Mouse (Mus musculus): Measurements from ENCODE around the gene Ect2l. TPM values are rescaled to one million over a fixed set of nuclear protein-coding genes. Genes with fewer than 3 reads are reported as not detected.

Ect2l gene
- polyA plus RNA-seq, 1 experiment from 2014 or later = 0.35 TPM

- H3K4me2 ChIP-seq (replicated peaks; ENCODE audit: low read depth, low read length) = no peak overlapping the region
- H3K4me1 ChIP-seq (ENCODE audit: insufficient read depth, low read length) = no peaks in the 10 kb centered on the region
- H3K36me3 ChIP-seq (ENCODE audit: insufficient read depth, low read length) = peaks cover 8% of the 10 kb centered on the region
- no peak for ATAC-seq (ENCODE audit: low FRiP score, low TSS enrichment)
- H3K9me3 ChIP-seq (ENCODE audit: low read length) = no peaks in the 10 kb centered on the region
- H3K27ac ChIP-seq (ENCODE audit: low read length) = no peak overlapping the region
- no peaks in the 10 kb centered on the region for H3K27me3 ChIP-seq (ENCODE audit: insufficient read depth, low read length)
- no peak overlapping the region for H3K9ac ChIP-seq (replicated peaks; ENCODE audit: low read length)
- no peak overlapping the region for H3K4me3 ChIP-seq (ENCODE audit: low read length)
Measured at GRCm38 (mm10) chr10:18110940-18111339, 99.8 kb downstream of the Ect2l start.

GRCm38 (mm10) chr10:18107471-18107870, 103.2 kb downstream of the Ect2l start:
- H3K27ac ChIP-seq (ENCODE audit: low read length) = no peak overlapping the region
- H3K4me1 ChIP-seq (ENCODE audit: insufficient read depth, low read length) = no peaks in the 10 kb centered on the region
- H3K4me2 ChIP-seq (replicated peaks; ENCODE audit: low read depth, low read length) = no peak overlapping the region
- H3K9me3 ChIP-seq (ENCODE audit: low read length) = no peaks in the 10 kb centered on the region
- no peak for ATAC-seq (ENCODE audit: low FRiP score, low TSS enrichment)
- peaks cover 16% of the 10 kb centered on the region for H3K36me3 ChIP-seq (ENCODE audit: insufficient read depth, low read length)
- no peak overlapping the region for H3K9ac ChIP-seq (replicated peaks; ENCODE audit: low read length)
- H3K4me3 ChIP-seq (ENCODE audit: low read length) = no peak overlapping the region
- WGBS = 56% methylated on average over 5 of the region's 5 CpGs
- H3K27me3 ChIP-seq (ENCODE audit: insufficient read depth, low read length) = no peaks in the 10 kb centered on the region

DNA sequence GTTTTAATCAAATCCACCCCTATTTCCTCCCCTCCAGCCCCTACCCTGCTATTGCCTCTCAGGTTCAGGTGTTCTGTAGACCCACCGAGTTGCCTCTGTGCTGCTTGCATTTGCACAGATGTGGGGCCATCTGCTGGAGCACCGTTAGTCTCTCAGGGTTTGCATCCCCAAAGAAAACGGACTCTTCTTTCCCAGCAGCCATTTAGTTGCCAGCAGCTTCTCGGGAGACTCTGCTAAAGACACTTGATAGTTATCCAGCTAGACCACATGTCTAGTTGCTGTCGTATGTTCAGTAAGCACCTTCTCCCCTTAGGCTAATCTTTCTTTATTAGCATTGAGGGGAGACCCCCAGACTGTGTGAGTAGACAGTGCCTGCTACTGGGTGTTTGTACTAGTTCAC, 108.5 kb downstream of the Ect2l start:
- 40% methylated on average over 5 of the region's 5 CpGs for whole genome bisulfite sequencing
- Histone ChIP-seq H3K9me3 (ENCODE audit: low read length) (no peaks in the 10 kb centered on the region), H3K4me1 (ENCODE audit: insufficient read depth, low read length) (no peaks in the 10 kb centered on the region), H3K36me3 (ENCODE audit: insufficient read depth, low read length) (peaks cover 20% of the 10 kb centered on the region), H3K27me3 (ENCODE audit: insufficient read depth, low read length) (no peaks in the 10 kb centered on the region), H3K4me2 (replicated peaks; ENCODE audit: low read depth, low read length) (no peak overlapping the region), H3K27ac (ENCODE audit: low read length) (no peak overlapping the region), H3K4me3 (ENCODE audit: low read length) (no peak overlapping the region), H3K9ac (replicated peaks; ENCODE audit: low read length) (no peak overlapping the region)
- ATAC-seq (ENCODE audit: low FRiP score, low TSS enrichment) = no peak

DNA sequence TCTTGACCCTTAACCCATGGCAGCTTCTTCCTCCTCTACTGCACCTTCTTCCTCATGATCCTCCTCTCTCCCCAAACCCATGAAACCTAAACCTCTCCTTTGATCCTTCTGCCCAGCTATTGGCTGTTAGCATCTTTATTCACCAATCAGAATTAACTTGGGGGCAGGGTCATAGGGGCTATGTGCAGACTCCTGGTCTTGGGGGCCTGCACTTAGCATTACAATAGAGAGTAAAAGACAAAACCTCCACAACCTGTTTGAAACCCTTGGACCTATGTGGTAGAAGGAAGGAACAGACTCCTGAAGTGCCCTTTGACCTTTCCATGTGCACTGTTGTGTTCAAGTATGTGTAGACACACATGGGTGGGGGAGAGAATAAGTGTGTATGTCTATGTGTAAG, 120.0 kb downstream of the Ect2l start:
- no peak for ATAC-seq (ENCODE audit: low FRiP score, low TSS enrichment)
- Histone ChIP-seq H3K4me3 (ENCODE audit: low read length) (no peak overlapping the region), H3K4me2 (replicated peaks; ENCODE audit: low read depth, low read length) (no peak overlapping the region), H3K4me1 (ENCODE audit: insufficient read depth, low read length) (no peaks in the 10 kb centered on the region), H3K9me3 (ENCODE audit: low read length) (peaks cover 4% of the 10 kb centered on the region), H3K36me3 (ENCODE audit: insufficient read depth, low read length) (peaks cover 28% of the 10 kb centered on the region), H3K27ac (ENCODE audit: low read length) (no peak overlapping the region), H3K9ac (replicated peaks; ENCODE audit: low read length) (no peak overlapping the region), H3K27me3 (ENCODE audit: insufficient read depth, low read length) (no peaks in the 10 kb centered on the region)

- Histone ChIP-seq H3K27me3 (ENCODE audit: insufficient read depth, low read length) (no peaks in the 10 kb centered on the region), H3K9ac (replicated peaks; ENCODE audit: low read length) (no peak overlapping the region), H3K4me2 (replicated peaks; ENCODE audit: low read depth, low read length) (no peak overlapping the region), H3K9me3 (ENCODE audit: low read length) (peaks cover 4% of the 10 kb centered on the region), H3K4me3 (ENCODE audit: low read length) (no peak overlapping the region), H3K27ac (ENCODE audit: low read length) (no peak overlapping the region), H3K36me3 (ENCODE audit: insufficient read depth, low read length) (peaks cover 4% of the 10 kb centered on the region; the same call in 1 of the 2 replicates), H3K4me1 (ENCODE audit: insufficient read depth, low read length) (peaks cover 5% of the 10 kb centered on the region; the same call in 1 of the 2 replicates)
- WGBS = 92% methylated on average over 6 of the region's 6 CpGs
- no peak for ATAC-seq (ENCODE audit: low FRiP score, low TSS enrichment)
Measured at GRCm38 (mm10) chr10:18082772-18083171, 127.9 kb downstream of the Ect2l start.

- Histone ChIP-seq H3K27me3 (ENCODE audit: insufficient read depth, low read length) (no peaks in the 10 kb centered on the region), H3K36me3 (ENCODE audit: insufficient read depth, low read length) (peaks cover 2% of the 10 kb centered on the region; the same call in 1 of the 2 replicates), H3K9me3 (ENCODE audit: low read length) (peaks cover 2% of the 10 kb centered on the region), H3K4me2 (replicated peaks; ENCODE audit: low read depth, low read length) (no peak overlapping the region), H3K27ac (ENCODE audit: low read length) (no peak overlapping the region), H3K4me3 (ENCODE audit: low read length) (no peak overlapping the region), H3K4me1 (ENCODE audit: insufficient read depth, low read length) (peaks cover 5% of the 10 kb centered on the region; the same call in 1 of the 2 replicates), H3K9ac (replicated peaks; ENCODE audit: low read length) (no peak overlapping the region)
- 60% methylated on average over 1 of the region's 1 CpGs for WGBS
- no peak for ATAC-seq (ENCODE audit: low FRiP score, low TSS enrichment)
Measured at GRCm38 (mm10) chr10:18081536-18081935, 129.2 kb downstream of the Ect2l start.

Other genes starting within 250 kb of the Ect2l start
- gene Abracl, start 187.6 kb downstream of the Ect2l start, polyA plus RNA-seq (2015; fragmentation: Nextera tagmentation; extraction: Ambion mirVana) = 102 and 111 TPM in 2 replicates
- 10.0 and 12.8 TPM in 2 replicates for gene Reps1, start 155.0 kb downstream of the Ect2l start, polyA plus RNA-seq (2015; fragmentation: Nextera tagmentation; extraction: Ambion mirVana)
- 16.2 and 16.9 TPM in 2 replicates for gene Ccdc28a, start 24.1 kb upstream of the Ect2l start, polyA plus RNA-seq (2015; fragmentation: Nextera tagmentation; extraction: Ambion mirVana)
- 9.3 and 10.7 TPM in 2 replicates for gene Nhsl1, start 108.1 kb upstream of the Ect2l start, polyA plus RNA-seq (2015; fragmentation: Nextera tagmentation; extraction: Ambion mirVana)

All from kidney, embryonic 16.5 days (tissue).